In the genomic region with DNA sequence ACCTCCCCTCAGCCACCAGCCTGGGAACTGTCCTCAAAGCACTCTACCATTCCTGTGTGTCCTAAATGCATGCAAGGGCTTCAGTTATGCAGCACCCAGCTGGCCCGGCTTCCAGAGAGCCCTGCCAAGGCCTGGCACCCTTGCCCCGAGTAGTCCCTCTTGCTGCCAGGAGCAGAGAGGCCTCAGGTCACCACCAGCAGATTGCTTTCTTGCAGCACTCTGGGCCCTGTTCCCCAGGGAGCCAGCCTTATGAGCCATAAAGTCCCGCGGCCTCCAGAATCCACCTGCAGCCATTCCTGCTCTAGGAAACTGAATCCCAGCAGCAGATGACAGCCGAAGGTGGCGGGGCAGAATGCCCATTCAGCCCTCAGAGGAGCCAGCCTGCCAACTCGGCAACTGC, we compare ENCODE assay signal across 11 mouse cellular contexts. TPM values are rescaled to one million over a fixed set of nuclear protein-coding genes. Genes with fewer than 3 reads are reported as not detected.
A peak's percentile ranks its signal among the peaks of the same experiment; 100 is the strongest.
DNase-seq lines count a peak whose midpoint lies in the region; ATAC-seq lines count a peak whose summit lies in the region.
"Had no signal": no experiment of that assay in that cellular context is flagged by ENCODE, and none has a peak within 500 bp of the region (broad histone marks: within the 10 kb centered on the region; RNA-seq: fewer than 3 reads in every experiment).

No protein-coding gene starts in this region.

- H3K9me3 ChIP-seq in intestine, embryonic 15.5 days: no peaks in the 10 kb centered on the region
- H3K9me3 ChIP-seq in hindbrain, embryonic 14.5 days (ENCODE audit: control insufficient read depth, low read length): no peaks in the 10 kb centered on the region

- intact Hi-C loops in left cerebral cortex, postnatal 4 days (cut with DNase I): no loop called here

- peak overlapping the region; percentile 66 for H3K27ac ChIP-seq in brown adipose tissue, adult 24 weeks (replicated peaks; ENCODE audit: low read depth, low read length)
- no peak overlapping the region for H3K27ac ChIP-seq in intestine, embryonic 15.5 days
- H3K27ac ChIP-seq in hindbrain, embryonic 14.5 days: no peak overlapping the region
- H3K27ac ChIP-seq: kidney, postnatal 0 days had no signal

- no peaks in the 10 kb centered on the region for H3K27me3 ChIP-seq in intestine, embryonic 15.5 days (replicated peaks)
- no peaks in the 10 kb centered on the region for H3K27me3 ChIP-seq in hindbrain, embryonic 14.5 days (ENCODE audit: control insufficient read depth, insufficient read depth, low read length)

- no peak for ATAC-seq in intestine, embryonic 15.5 days
- no peak for ATAC-seq in hindbrain, embryonic 14.5 days (ENCODE audit: low FRiP score)
- ATAC-seq: forebrain, embryonic 16.5 days had no signal

- H3K4me3 ChIP-seq in brown adipose tissue, adult 24 weeks (ENCODE audit: insufficient read depth, low read depth, low read length): no peak overlapping the region
- no peak overlapping the region for H3K4me3 ChIP-seq in intestine, embryonic 15.5 days (replicated peaks)
- no peak overlapping the region for H3K4me3 ChIP-seq in hindbrain, embryonic 14.5 days (replicated peaks; ENCODE audit: low read length)

- no peaks in the 10 kb centered on the region for H3K36me3 ChIP-seq in intestine, embryonic 15.5 days
- no peaks in the 10 kb centered on the region for H3K36me3 ChIP-seq in hindbrain, embryonic 14.5 days (replicated peaks; ENCODE audit: control insufficient read depth, insufficient read depth)

- DNase-seq in left cerebral cortex, adult 8-10 months (ENCODE audit: low spot score in 2 of 2): peak; percentile 5 to 15
- no peak for DNase-seq in left cerebral cortex, adult 11 months (ENCODE audit: low spot score)
- peak; percentile 83 for DNase-seq in gastrocnemius, adult 18-20 months (ENCODE audit: low spot score)
- DNase-seq in left cerebral cortex, postnatal 4 days: peak; percentile 79
- no peak for DNase-seq in hindbrain, embryonic 14.5 days (ENCODE audit: low spot score)
- no peak for DNase-seq in lung, postnatal 36 days
- DNase-seq: liver had no signal

- 73% methylated on average over 7 of the region's 7 CpGs for WGBS in intestine, embryonic 15.5 days
- WGBS in hindbrain, embryonic 14.5 days: 46% methylated on average over 7 of the region's 7 CpGs

- H3K9ac ChIP-seq in intestine, embryonic 15.5 days: no peak overlapping the region
- no peak overlapping the region for H3K9ac ChIP-seq in hindbrain, embryonic 14.5 days

- no peak overlapping the region for H3K4me2 ChIP-seq in intestine, embryonic 15.5 days (replicated peaks)
- no peak overlapping the region for H3K4me2 ChIP-seq in hindbrain, embryonic 14.5 days (replicated peaks)

- peaks cover 19% of the 10 kb centered on the region for H3K4me1 ChIP-seq in brown adipose tissue, adult 24 weeks (ENCODE audit: control insufficient read depth, insufficient read depth, insufficient read length, low read length)
- H3K4me1 ChIP-seq in intestine, embryonic 15.5 days (replicated peaks): peaks cover 15% of the 10 kb centered on the region
- H3K4me1 ChIP-seq in hindbrain, embryonic 14.5 days (replicated peaks; ENCODE audit: control insufficient read depth, insufficient read depth, low read length): peaks cover 13% of the 10 kb centered on the region

RNA-seq across cellular contexts. Expression of a gene that starts 27.5 kb away (rescaled TPM):
- total RNA-seq in left cerebral cortex, adult 8-10 months (2022): 10 to 100 TPM; 16.4 to 17.3 (median 16.9) TPM
- 12.2 and 15.0 TPM in 2 replicates for polyA plus RNA-seq in brown adipose tissue, adult 24 weeks (2012; ENCODE audit: insufficient read depth, insufficient read length, missing spikeins)
- 10 to 100 TPM; 18.6 to 21.6 TPM for total RNA-seq in gastrocnemius, adult 18-20 months (2021)
- 10 to 100 TPM; 47.3 to 47.8 TPM for total RNA-seq in left cerebral cortex, postnatal 4 days (2021)
- polyA plus RNA-seq in intestine, embryonic 15.5 days (2015; fragmentation: Nextera tagmentation; extraction: Ambion mirVana): 672 and 702 TPM in 2 replicates
- polyA plus RNA-seq in hindbrain, embryonic 14.5 days (2014; fragmentation: Nextera tagmentation; extraction: Ambion mirVana): 293 and 336 TPM in 2 replicates

RNA-seq across cellular contexts. Expression of a gene that starts 40.2 kb away (rescaled TPM):
- 1 to 10 TPM in 3 of 4 experiments, under 1 TPM in 1; 0.78 to 1.8 (median 1.2) TPM for total RNA-seq in left cerebral cortex, adult 8-10 months (2022)
- polyA plus RNA-seq in brown adipose tissue, adult 24 weeks (2012; ENCODE audit: insufficient read depth, insufficient read length, missing spikeins): not detected in 2 replicates
- under 1 TPM; 0.17 to 0.32 TPM for total RNA-seq in gastrocnemius, adult 18-20 months (2021)
- not detected for total RNA-seq in left cerebral cortex, postnatal 4 days (2021)
- polyA plus RNA-seq in intestine, embryonic 15.5 days (2015; fragmentation: Nextera tagmentation; extraction: Ambion mirVana): 11.4 and 13.4 TPM in 2 replicates
- polyA plus RNA-seq in hindbrain, embryonic 14.5 days (2014; fragmentation: Nextera tagmentation; extraction: Ambion mirVana): 0.90 and 1.0 TPM in 2 replicates

Comparison
In these comparisons a context has a peak if more than half of its experiments do, and no peak if none do; other contexts are left out.
1. DNase-seq: peak in left cerebral cortex, adult 8-10 months (2 of 2), gastrocnemius, adult 18-20 months (single experiment) and left cerebral cortex, postnatal 4 days (single experiment); none in left cerebral cortex, adult 11 months (single experiment), hindbrain, embryonic 14.5 days (single experiment) and lung, postnatal 36 days (single experiment).